Mouse (Mus musculus) adrenal gland, adult 8-10 months (tissue): ENCODE results near the gene Nrxn3. TPM values are rescaled to one million over a fixed set of nuclear protein-coding genes. Genes with fewer than 3 reads are reported as not detected.

Experiments used
- DNase-seq: peaks from one replicate; pipeline ENCODE4 v3.0.0; 2022
- total RNA-seq, 4 experiments: library from RNA; stranded (reverse); gene quantifications; 2 replicates each; pipeline ENCODE4 v1.2.4; 2022

Nrxn3 gene
- total RNA-seq, 4 experiments from 2014 or later: 0.17 to 0.49 (median 0.32) TPM

- no peak for DNase-seq
These were observed 996.8 kb downstream of the Nrxn3 start for GRCm38 (mm10) chr12:89719194-89720080.

GRCm38 (mm10) chr12:89720945-89721344 is 998.3 kb downstream of the Nrxn3 start:
- DNase-seq: no peak

- DNase-seq: no peak
These were observed 999.8 kb downstream of the Nrxn3 start for GRCm38 (mm10) chr12:89722462-89722861.

GRCm38 (mm10) chr12:89724048-89724447 is 1001.4 kb downstream of the Nrxn3 start:
- DNase-seq: no peak

- no peak for DNase-seq
These were observed 1019.6 kb downstream of the Nrxn3 start for GRCm38 (mm10) chr12:89742326-89742725.

GRCm38 (mm10) chr12:89742796-89743195 is 1020.1 kb downstream of the Nrxn3 start:
- DNase-seq: no peak

GRCm38 (mm10) chr12:89764191-89765082 is 1041.8 kb downstream of the Nrxn3 start:
- no peak for DNase-seq

- DNase-seq: no peak
These were observed 1042.5 kb downstream of the Nrxn3 start for GRCm38 (mm10) chr12:89765179-89765578.

- DNase-seq: no peak
These were observed 1066.1 kb downstream of the Nrxn3 start for GRCm38 (mm10) chr12:89788794-89789193.

GRCm38 (mm10) chr12:89789981-89790380 is 1067.3 kb downstream of the Nrxn3 start:
- no peak for DNase-seq

- DNase-seq: no peak
These were observed 1069.2 kb downstream of the Nrxn3 start for GRCm38 (mm10) chr12:89791829-89792228.

GRCm38 (mm10) chr12:89794741-89795140 is 1072.1 kb downstream of the Nrxn3 start:
- DNase-seq: no peak

GRCm38 (mm10) chr12:89808217-89808616 is 1085.5 kb downstream of the Nrxn3 start:
- DNase-seq: no peak

GRCm38 (mm10) chr12:89810146-89810545 is 1087.5 kb downstream of the Nrxn3 start:
- DNase-seq: no peak

GRCm38 (mm10) chr12:89811815-89812549 is 1089.3 kb downstream of the Nrxn3 start:
- DNase-seq: peak; percentile 18

- DNase-seq: no peak
These were observed 1090.0 kb downstream of the Nrxn3 start for GRCm38 (mm10) chr12:89812550-89813207.

- no peak for DNase-seq
These were observed 1090.6 kb downstream of the Nrxn3 start for GRCm38 (mm10) chr12:89813294-89813693.

GRCm38 (mm10) chr12:89813718-89814117 is 1091.0 kb downstream of the Nrxn3 start:
- DNase-seq: no peak

GRCm38 (mm10) chr12:89814536-89814935 is 1091.9 kb downstream of the Nrxn3 start:
- DNase-seq: no peak

- DNase-seq: no peak
These were observed 1094.5 kb downstream of the Nrxn3 start for GRCm38 (mm10) chr12:89817072-89817773.

GRCm38 (mm10) chr12:89818200-89818599 is 1095.5 kb downstream of the Nrxn3 start:
- DNase-seq: no peak
